Mouse (Mus musculus) thymus, adult 2 months (tissue): ENCODE measurements around the gene Aifm1.

ENCODE experiments used
- CTCF ChIP-seq: fragments of 200-500 bp; IDR thresholded peaks from 2 replicates; pipeline ENCODE4 v1.5.1; 2012; ENCODE audit warnings: mild to moderate bottlenecking, control low read depth, low read length, moderate library complexity, borderline replicate concordance; ENCODE audit not compliant: control insufficient read depth, poor library complexity, insufficient read depth; ENCODE audit errors: extremely low read depth
- POLR2A ChIP-seq: fragments of 200-500 bp; IDR thresholded peaks from 2 replicates; pipeline ENCODE4 v1.6.1; 2012; ENCODE audit warnings: mild to moderate bottlenecking, low read length, control low read depth, moderate library complexity; ENCODE audit not compliant: control insufficient read depth, poor library complexity, insufficient read depth; ENCODE audit errors: extremely low read depth

DNA sequence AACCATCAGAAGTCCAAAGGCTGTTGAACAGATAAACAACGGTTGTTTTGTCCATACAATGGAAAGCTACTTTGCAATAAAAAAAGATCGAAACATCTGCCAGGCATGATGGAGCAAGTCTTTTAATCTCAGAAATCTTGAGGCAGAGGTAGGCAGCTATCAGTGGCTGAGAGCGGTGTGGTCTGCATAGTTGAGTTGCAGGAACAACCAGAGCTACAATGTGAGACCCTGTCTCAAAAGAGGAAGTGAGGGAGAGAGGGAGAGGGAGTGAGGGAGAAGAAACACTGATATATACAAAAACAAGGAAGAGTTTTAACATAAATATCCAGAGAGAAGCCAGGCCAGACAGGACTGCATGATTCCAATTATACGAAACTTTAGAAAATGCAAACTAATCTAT, 68.7 kb downstream of the Aifm1 start:
- TF ChIP-seq CTCF (no peak), POLR2A (no peak)
